Mouse (Mus musculus) stomach, embryonic 16.5 days (tissue): ENCODE measurements around the gene Spice1. TPM values are rescaled to one million over a fixed set of nuclear protein-coding genes. Genes with fewer than 3 reads are reported as not detected.
A peak's percentile ranks its signal among the peaks of the same experiment; 100 is the strongest.

Experiments used
- ATAC-seq: fragments of 200-750 bp; cut with Nextera tagmentation; 2 replicates; pipeline ENCODE4 v1.8.0; 2017; ENCODE audit warnings: moderate number of reproducible peaks, moderate TSS enrichment; ENCODE audit not compliant: insufficient read depth, low FRiP score
- H3K27ac ChIP-seq: fragments of 300-500 bp; sonication (generic); 2 replicates; pipeline ENCODE4 v1.5.1; 2014; ENCODE audit warnings: low read length
- H3K27me3 ChIP-seq: fragments of 300-500 bp; sonication (generic); 2 replicates; pipeline ENCODE4 v1.6.1; 2014; ENCODE audit warnings: low read length, control low read depth, mixed read lengths; ENCODE audit not compliant: control insufficient read depth, insufficient read depth
- H3K36me3 ChIP-seq: fragments of 300-500 bp; sonication (generic); 2 replicates; pipeline ENCODE4 v1.6.1; 2014; ENCODE audit warnings: low read length; ENCODE audit not compliant: control insufficient read depth, insufficient read depth
- H3K4me1 ChIP-seq: fragments of 300-500 bp; sonication (generic); 2 replicates; pipeline ENCODE4 v1.6.1; 2014; ENCODE audit warnings: low read length, control low read depth, mixed read lengths; ENCODE audit not compliant: control insufficient read depth, insufficient read depth
- H3K4me2 ChIP-seq: fragments of 300-500 bp; sonication (generic); 2 replicates; pipeline ENCODE4 v1.6.1; 2014; ENCODE audit warnings: low read depth, low read length, mixed read lengths
- H3K4me3 ChIP-seq: fragments of 300-500 bp; sonication (generic); replicated peaks from 2 replicates; pipeline ENCODE4 v1.5.1; 2014; ENCODE audit warnings: mild to moderate bottlenecking, low read length
- H3K9ac ChIP-seq: fragments of 300-500 bp; sonication (generic); 2 replicates; pipeline ENCODE4 v1.6.1; 2014; ENCODE audit warnings: low read length
- H3K9me3 ChIP-seq: fragments of 300-500 bp; sonication (generic); replicated peaks from 2 replicates; pipeline ENCODE4 v1.6.1; 2016; ENCODE audit warnings: low read length, control low read depth; ENCODE audit not compliant: control insufficient read depth
- WGBS: fragments of 180-500 bp; shearing (Covaris S2); extraction: QIAGEN DNeasy Blood & Tissue Kit; methylation state at CpG from one replicate; pipeline ENCODE4 v1.1.7; 2014; 5-methylcytosine and 5-hydroxymethylcytosine counted together
- polyA plus RNA-seq: library from polyadenylated mRNA; unstranded; fragments of >200 nt; fragmentation: Nextera tagmentation; extraction: Ambion mirVana; gene quantifications from 2 replicates; pipeline ENCODE4 v1.2.1, GENCODE M21; 2015

Gene Spice1
- 28.2 and 32.5 TPM in 2 replicates for polyA plus RNA-seq

DNA sequence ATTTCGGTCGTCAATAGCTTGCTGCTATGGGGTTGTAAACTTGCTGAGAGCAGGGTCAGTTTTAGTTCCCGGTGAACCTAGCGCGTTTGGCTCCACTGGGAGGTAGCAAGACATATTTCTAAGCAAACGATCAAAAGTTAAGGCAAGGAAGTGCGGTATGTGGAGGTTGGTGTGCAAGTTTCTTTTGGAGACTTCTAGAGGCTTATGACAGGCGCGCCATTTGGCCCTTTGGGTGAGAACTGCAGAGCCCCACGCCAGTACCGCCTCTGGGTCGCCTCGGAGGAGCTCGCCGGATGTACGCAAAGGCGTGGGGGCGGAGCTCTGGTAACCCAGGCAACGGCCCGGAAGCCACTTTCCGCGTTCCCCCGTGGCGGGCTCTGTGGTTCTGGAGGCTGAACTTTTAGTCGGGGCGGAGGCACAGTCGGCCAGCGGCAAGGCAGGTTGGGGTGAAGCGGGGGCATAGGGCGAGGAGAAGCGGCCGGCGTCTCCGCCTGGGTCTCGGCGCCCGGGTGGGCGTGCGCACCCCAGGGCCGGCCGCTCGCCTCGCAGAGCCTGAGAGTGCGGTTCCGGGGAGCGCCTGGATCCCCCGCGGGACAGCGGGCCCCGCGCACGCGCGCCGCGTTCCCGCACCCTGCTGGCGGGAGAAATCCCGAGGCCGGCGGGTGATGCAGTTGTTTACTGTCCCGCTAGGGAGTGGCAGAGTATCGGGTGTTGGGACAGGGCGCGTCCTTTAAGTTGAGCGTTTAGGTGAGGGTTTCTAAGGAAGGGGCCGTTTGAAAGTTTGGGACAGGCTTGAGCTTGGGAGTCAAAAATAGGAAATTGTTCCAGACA lies at the start of gene Spice1:
TSS of gene Spice1 (plus strand) at position 51 of the 831 bp plus-strand sequence.
- peak within 1 kb of the TSS; percentile 72 for H3K9ac ChIP-seq
- peak within 1 kb of the TSS; percentile 85 for H3K4me2 ChIP-seq
- peaks cover 9% of the 10 kb centered on the region; the same call in 1 of the 2 replicates for H3K4me1 ChIP-seq
- WGBS: under 1% methylated on average over 66 of the region's 67 CpGs
- ATAC-seq: peak; percentile 98
- peak within 1 kb of the TSS; percentile 57 for H3K4me3 ChIP-seq
- no peaks in the 10 kb centered on the region for H3K36me3 ChIP-seq
- no peaks in the 10 kb centered on the region for H3K9me3 ChIP-seq
- no peaks in the 10 kb centered on the region for H3K27me3 ChIP-seq
- peak within 1 kb of the TSS; percentile 83 for H3K27ac ChIP-seq

DNA sequence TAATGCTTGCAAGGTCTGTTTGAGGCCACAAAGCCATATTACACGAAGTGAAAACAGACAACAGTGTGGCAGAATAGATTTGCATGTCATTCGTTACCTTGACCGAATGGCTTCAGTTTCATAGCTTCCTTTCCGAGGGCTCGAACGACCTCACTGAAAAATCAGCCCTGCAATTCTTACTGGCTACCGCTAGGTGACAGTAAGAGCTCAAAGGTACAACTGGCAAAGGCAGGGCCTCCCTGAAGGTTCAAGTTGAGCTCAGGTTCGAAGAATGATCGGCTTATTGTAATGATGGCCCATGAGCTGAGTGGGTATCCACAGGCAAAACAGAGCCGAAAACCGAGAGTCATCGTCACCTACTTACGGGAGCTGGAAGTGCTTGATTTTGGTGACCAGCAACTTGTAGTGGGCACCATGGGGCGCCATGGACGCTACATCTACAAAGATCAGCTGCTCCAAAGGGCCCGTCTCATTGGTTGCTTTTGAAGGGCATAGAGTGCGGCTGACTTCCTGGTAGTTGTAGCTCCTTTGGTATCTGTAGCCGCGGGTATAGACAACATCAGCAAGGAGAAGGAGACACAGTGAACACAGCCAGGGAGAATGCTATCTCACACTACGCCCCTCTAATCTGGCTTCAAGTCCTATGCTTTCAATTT lies 47.4 kb upstream of the Spice1 start:
- Histone ChIP-seq H3K9me3 (0 out of 2 replicates have a peak, but pooled peaks cover 6% of the 10 kb centered on the region), H3K27me3 (no peaks in the 10 kb centered on the region), H3K9ac (no peak overlapping the region), H3K4me1 (no peaks in the 10 kb centered on the region), H3K36me3 (no peaks in the 10 kb centered on the region), H3K4me3 (no peak overlapping the region), H3K27ac (no peak overlapping the region), H3K4me2 (no peak overlapping the region)
- ATAC-seq: no peak
- 82% methylated on average over 20 of the region's 20 CpGs for WGBS

DNA sequence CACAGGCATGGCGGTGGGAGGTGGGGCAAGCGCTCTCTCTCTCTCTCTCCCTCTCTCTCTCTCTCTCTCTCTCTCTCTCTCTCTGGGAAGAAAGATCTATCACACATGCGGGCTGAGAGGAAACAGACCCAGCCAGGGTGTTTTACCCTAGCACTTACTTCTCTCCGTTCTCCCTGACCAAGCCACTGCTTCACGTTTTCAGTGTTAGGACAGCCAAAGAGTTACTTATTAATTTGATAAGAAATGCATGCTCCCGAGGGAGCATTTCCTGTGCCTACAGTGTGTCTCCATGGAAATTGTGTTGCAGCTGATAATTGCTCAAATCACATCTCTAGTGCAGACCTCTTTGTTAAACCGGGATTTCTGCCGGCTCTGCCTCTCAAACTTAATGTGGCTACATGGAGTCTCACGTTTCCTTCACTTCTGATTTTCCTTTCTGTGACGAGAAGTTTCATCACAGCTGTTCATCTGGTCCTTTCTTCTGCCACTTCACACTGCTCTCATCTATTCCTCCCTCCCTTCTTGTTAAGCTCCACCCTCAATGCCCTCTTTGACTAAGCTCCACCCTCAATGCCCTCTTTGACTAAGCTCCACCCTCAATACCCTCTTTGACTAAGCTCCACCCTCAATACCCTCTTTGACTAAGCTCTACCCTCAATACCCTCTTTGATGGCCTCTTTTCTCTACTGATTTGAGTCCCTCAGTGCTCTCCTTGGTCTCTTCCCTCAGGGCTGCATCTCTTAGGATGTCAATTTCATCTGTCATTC lies 44.6 kb upstream of the Spice1 start:
- no peaks in the 10 kb centered on the region for H3K36me3 ChIP-seq
- no peak overlapping the region for H3K9ac ChIP-seq
- peak; percentile 79; the same call in 1 of the 2 replicates for ATAC-seq
- H3K9me3 ChIP-seq: 0 out of 2 replicates have a peak, but pooled peaks cover 6% of the 10 kb centered on the region
- H3K4me3 ChIP-seq: no peak overlapping the region
- H3K27ac ChIP-seq: no peak overlapping the region
- H3K4me1 ChIP-seq: no peaks in the 10 kb centered on the region
- peak overlapping the region; percentile 27; the same call in 1 of the 2 replicates for H3K4me2 ChIP-seq
- H3K27me3 ChIP-seq: no peaks in the 10 kb centered on the region
- WGBS: 36% methylated on average over 10 of the region's 10 CpGs

DNA sequence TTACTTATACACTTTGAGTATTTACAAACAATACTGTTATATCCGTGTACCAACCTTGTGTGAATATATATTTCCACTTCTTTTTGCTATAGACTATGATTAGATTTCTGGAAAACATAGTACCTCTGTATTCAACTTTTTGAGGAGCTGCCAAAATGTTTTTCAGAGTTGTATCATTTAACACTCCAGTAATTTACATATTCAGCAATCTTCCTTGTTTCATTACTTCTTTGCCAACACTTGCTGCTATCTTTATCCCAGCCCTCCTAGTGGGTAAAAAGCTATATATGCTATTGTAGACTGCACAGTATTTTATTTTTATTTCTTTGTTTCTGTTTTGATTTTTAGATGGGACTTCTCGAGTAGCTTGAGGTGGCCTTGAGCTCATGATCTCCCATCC lies 43.1 kb upstream of the Spice1 start:
- H3K4me3 ChIP-seq: no peak overlapping the region
- H3K9me3 ChIP-seq: 0 out of 2 replicates have a peak, but pooled peaks cover 6% of the 10 kb centered on the region
- no peaks in the 10 kb centered on the region for H3K36me3 ChIP-seq
- no peak overlapping the region for H3K27ac ChIP-seq
- no peaks in the 10 kb centered on the region for H3K27me3 ChIP-seq
- H3K4me1 ChIP-seq: no peaks in the 10 kb centered on the region
- ATAC-seq: no peak
- no peak overlapping the region for H3K9ac ChIP-seq
- H3K4me2 ChIP-seq: no peak overlapping the region
- 52% methylated on average over 2 of the region's 2 CpGs for WGBS

DNA sequence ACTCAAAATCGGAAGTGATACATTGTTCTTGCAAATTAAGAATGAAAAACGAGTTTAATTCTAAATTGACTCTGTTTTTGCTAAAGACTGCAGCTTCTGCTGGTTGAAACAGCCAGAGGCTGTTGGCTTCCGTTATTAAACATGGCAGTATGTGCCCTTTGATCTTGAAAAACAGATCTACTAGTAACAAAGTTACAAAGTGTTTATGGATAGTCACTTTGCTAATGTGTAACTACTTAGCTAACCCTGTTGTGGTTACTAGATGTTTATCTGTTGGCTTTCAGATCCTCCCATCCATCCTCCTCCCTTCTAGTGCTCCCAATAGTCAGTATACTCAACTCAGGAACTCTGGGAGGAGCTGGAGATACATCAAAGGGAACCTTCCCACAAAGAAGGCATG lies 41.3 kb upstream of the Spice1 start:
- Histone ChIP-seq H3K27me3 (no peaks in the 10 kb centered on the region), H3K4me1 (no peaks in the 10 kb centered on the region), H3K9me3 (no peaks in the 10 kb centered on the region), H3K36me3 (no peaks in the 10 kb centered on the region), H3K4me3 (no peak overlapping the region), H3K27ac (no peak overlapping the region), H3K9ac (no peak overlapping the region), H3K4me2 (no peak overlapping the region)
- 55% methylated on average over 3 of the region's 3 CpGs for WGBS
- ATAC-seq: no peak

DNA sequence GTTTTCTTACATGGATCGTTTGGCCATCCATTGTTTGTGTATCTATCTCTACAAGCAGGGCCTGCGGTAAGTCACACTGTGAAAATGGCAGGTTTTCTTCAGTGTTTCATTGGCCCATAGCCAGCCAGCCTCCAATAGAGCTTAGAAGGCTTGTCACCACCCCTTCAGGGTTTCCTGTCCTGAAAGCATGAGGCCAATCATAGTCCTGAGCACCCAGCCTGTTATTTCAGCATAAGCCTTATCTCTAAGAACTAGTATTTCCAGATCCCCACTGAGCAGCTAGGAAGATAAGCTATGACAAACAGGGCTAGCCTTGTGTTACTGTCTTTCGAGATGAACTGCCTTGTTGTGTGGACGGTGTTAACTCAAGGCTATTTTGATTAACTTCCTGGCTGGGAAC lies 33.5 kb upstream of the Spice1 start:
- Histone ChIP-seq H3K9me3 (no peaks in the 10 kb centered on the region), H3K4me3 (no peak overlapping the region), H3K36me3 (no peaks in the 10 kb centered on the region), H3K4me2 (no peak overlapping the region), H3K27me3 (no peaks in the 10 kb centered on the region), H3K4me1 (no peaks in the 10 kb centered on the region), H3K9ac (no peak overlapping the region), H3K27ac (peak overlapping the region; percentile 13; the same call in 1 of the 2 replicates)
- ATAC-seq: peak; percentile 83; the same call in 1 of the 2 replicates
- 56% methylated on average over 4 of the region's 4 CpGs for WGBS

DNA sequence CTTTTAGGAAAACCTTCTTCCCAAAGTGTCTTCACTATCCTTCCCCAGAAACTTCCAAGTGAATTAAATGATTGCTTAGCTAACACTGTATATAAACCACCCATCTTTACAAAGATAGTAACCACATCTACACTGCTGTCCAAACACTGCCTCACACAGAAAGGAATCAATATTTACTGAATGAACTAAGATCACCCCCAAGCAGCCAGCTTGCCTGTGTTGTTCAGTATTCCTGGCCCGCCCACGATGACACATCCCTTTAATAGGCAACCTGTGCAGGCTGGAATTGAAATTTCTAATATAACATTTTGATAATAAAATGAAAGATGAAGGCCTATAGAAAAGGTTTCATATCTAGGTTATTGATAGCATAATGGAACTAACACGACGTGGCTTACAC lies 30.6 kb upstream of the Spice1 start:
- Histone ChIP-seq H3K36me3 (no peaks in the 10 kb centered on the region), H3K9me3 (no peaks in the 10 kb centered on the region), H3K4me1 (no peaks in the 10 kb centered on the region), H3K27ac (no peak overlapping the region), H3K4me2 (no peak overlapping the region), H3K4me3 (no peak overlapping the region), H3K9ac (no peak overlapping the region), H3K27me3 (no peaks in the 10 kb centered on the region)
- WGBS: 64% methylated on average over 4 of the region's 4 CpGs
- ATAC-seq: no peak

DNA sequence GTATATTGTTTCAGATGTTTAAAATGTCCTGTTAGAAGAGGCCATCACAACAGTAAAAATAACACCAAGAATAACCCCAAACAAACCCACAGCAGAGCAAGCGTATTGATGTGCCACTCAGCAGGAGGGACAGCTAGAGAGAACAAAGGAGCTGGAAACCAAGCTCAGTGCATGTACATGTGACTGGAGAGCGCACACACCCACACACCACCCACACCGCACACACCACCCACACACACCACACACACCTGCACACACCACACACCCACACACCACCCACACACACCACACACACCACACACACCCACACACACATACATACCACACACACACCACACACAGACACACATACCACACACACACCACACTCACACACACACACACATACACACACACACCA lies 26.7 kb upstream of the Spice1 start:
- Histone ChIP-seq H3K36me3 (no peaks in the 10 kb centered on the region), H3K27ac (no peak overlapping the region), H3K27me3 (no peaks in the 10 kb centered on the region), H3K9me3 (no peaks in the 10 kb centered on the region), H3K9ac (no peak overlapping the region), H3K4me2 (no peak overlapping the region), H3K4me1 (no peaks in the 10 kb centered on the region), H3K4me3 (no peak overlapping the region)
- ATAC-seq: no peak
- 82% methylated on average over 3 of the region's 3 CpGs for WGBS
